Mouse (Mus musculus): ENCODE measurements at regions not wholly inside any gene's neighbourhood (a gene's known extent, or its start where the extent isn't known, plus 50 kb on each side); places are given as distances from the start of the nearest gene placed in this dataset.
A peak's percentile ranks its signal among the peaks of the same experiment; 100 is the strongest.
"Not testable (repeated sequence)": the region's sequence is repeated elsewhere in the genome, so short reads cannot be mapped to it uniquely, and the experiment has no call there.

GRCm38 (mm10) chr8:103738330-103738729 lies 363.1 kb upstream of the Cdh5 start:
- DNase-seq (ENCODE audit: extremely low read depth, insufficient read length, low spot score), result no peak

- DNase-seq (ENCODE audit: extremely low read depth, insufficient read length, low spot score), result peak; percentile 25
Measured at GRCm38 (mm10) chr8:103741395-103741794, 360.0 kb upstream of the Cdh5 start.

GRCm38 (mm10) chr8:103748734-103749133 lies 352.7 kb upstream of the Cdh5 start:
- DNase-seq (ENCODE audit: extremely low read depth, insufficient read length, low spot score), result no peak

GRCm38 (mm10) chr8:103750278-103751097 lies 350.9 kb upstream of the Cdh5 start:
- DNase-seq (ENCODE audit: extremely low read depth, insufficient read length, low spot score), result no peak

- no peak for DNase-seq (ENCODE audit: extremely low read depth, insufficient read length, low spot score)
Measured at GRCm38 (mm10) chr8:103751161-103751560, 350.3 kb upstream of the Cdh5 start.

GRCm38 (mm10) chr8:103763821-103764220 lies 337.6 kb upstream of the Cdh5 start:
- DNase-seq (ENCODE audit: extremely low read depth, insufficient read length, low spot score), result no peak

GRCm38 (mm10) chr8:103779658-103780057 lies 321.8 kb upstream of the Cdh5 start:
- DNase-seq (ENCODE audit: extremely low read depth, insufficient read length, low spot score), result no peak

GRCm38 (mm10) chr8:103788308-103788707 lies 313.1 kb upstream of the Cdh5 start:
- no peak for DNase-seq (ENCODE audit: extremely low read depth, insufficient read length, low spot score)

GRCm38 (mm10) chr8:103793331-103793730 lies 308.1 kb upstream of the Cdh5 start:
- DNase-seq (ENCODE audit: extremely low read depth, insufficient read length, low spot score), result no peak

GRCm38 (mm10) chr8:103798630-103799029 lies 302.8 kb upstream of the Cdh5 start:
- DNase-seq (ENCODE audit: extremely low read depth, insufficient read length, low spot score), result not testable (repeated sequence)

- DNase-seq (ENCODE audit: extremely low read depth, insufficient read length, low spot score), result no peak
Measured at GRCm38 (mm10) chr8:103808171-103808570, 293.3 kb upstream of the Cdh5 start.

GRCm38 (mm10) chr8:103808580-103808979 lies 292.8 kb upstream of the Cdh5 start:
- no peak for DNase-seq (ENCODE audit: extremely low read depth, insufficient read length, low spot score)

GRCm38 (mm10) chr8:103809140-103809539 lies 292.3 kb upstream of the Cdh5 start:
- DNase-seq (ENCODE audit: extremely low read depth, insufficient read length, low spot score), result no peak

GRCm38 (mm10) chr8:103813954-103814591 lies 287.4 kb upstream of the Cdh5 start:
- DNase-seq (ENCODE audit: extremely low read depth, insufficient read length, low spot score), result no peak

- no peak for DNase-seq (ENCODE audit: extremely low read depth, insufficient read length, low spot score)
Measured at GRCm38 (mm10) chr8:103816101-103816894, 285.1 kb upstream of the Cdh5 start.

- no peak for DNase-seq (ENCODE audit: extremely low read depth, insufficient read length, low spot score)
Measured at GRCm38 (mm10) chr8:103823541-103823940, 277.9 kb upstream of the Cdh5 start.

GRCm38 (mm10) chr8:103824747-103825146 lies 276.7 kb upstream of the Cdh5 start:
- DNase-seq (ENCODE audit: extremely low read depth, insufficient read length, low spot score), result no peak

GRCm38 (mm10) chr8:103825289-103825688 lies 276.1 kb upstream of the Cdh5 start:
- no peak for DNase-seq (ENCODE audit: extremely low read depth, insufficient read length, low spot score)

GRCm38 (mm10) chr8:103830416-103830815 lies 271.0 kb upstream of the Cdh5 start:
- DNase-seq (ENCODE audit: extremely low read depth, insufficient read length, low spot score), result no peak

GRCm38 (mm10) chr8:103839990-103840389 lies 261.4 kb upstream of the Cdh5 start:
- no peak for DNase-seq (ENCODE audit: extremely low read depth, insufficient read length, low spot score)

GRCm38 (mm10) chr8:103845964-103846363 lies 255.5 kb upstream of the Cdh5 start:
- no peak for DNase-seq (ENCODE audit: extremely low read depth, insufficient read length, low spot score)

All from 3134 (cell line).